Mouse (Mus musculus) adipose tissue, adult 10 weeks (tissue): ENCODE data around the gene B9d1. TPM values are rescaled to one million over a fixed set of nuclear protein-coding genes. Genes with fewer than 3 reads are reported as not detected.

Source experiments
- polyA plus RNA-seq: library from polyadenylated mRNA; stranded (reverse); fragments of 350-450 nt; fragmentation: Illumina TruSeq; extraction: RNeasy Lipid Tissue Mini Kit (QIAGEN cat#74804); gene quantifications from one replicate; pipeline ENCODE4 v1.2.3, GENCODE M21; 2014; ENCODE audit warnings: low read depth, low replicate concordance

The B9d1 gene
- polyA plus RNA-seq: 22.2 TPM

GRCm38 (mm10) chr11:61504713-61505257 is at the start of gene B9d1:
B9d1 (plus strand) TSS chr11:61505144.

GRCm38 (mm10) chr11:61484613-61485540 is 20.1 kb upstream of the B9d1 start, which contains the start of gene Mfap4:
Mfap4 (plus strand) TSS chr11:61485431.

GRCm38 (mm10) chr11:61494129-61494997 is 10.6 kb upstream of the B9d1 start, which contains the start of gene Mapk7:
Mapk7 (minus strand) TSS chr11:61494406.

Other genes starting within 250 kb of the B9d1 start
- gene Aldh3a2, start 237.7 kb upstream of the B9d1 start, polyA plus RNA-seq: 94.2 TPM
- gene Slc47a2, start 162.3 kb upstream of the B9d1 start, polyA plus RNA-seq: 3.8 TPM
- gene Slc47a1, start 126.8 kb upstream of the B9d1 start, polyA plus RNA-seq: 1.8 TPM
- gene Rnf112, start 51.0 kb upstream of the B9d1 start, polyA plus RNA-seq: 0.94 TPM
- gene Mfap4, start 19.7 kb upstream of the B9d1 start, polyA plus RNA-seq: 74.0 TPM
- gene Mapk7, start 10.7 kb upstream of the B9d1 start, polyA plus RNA-seq: 12.1 TPM
- gene Epn2, start 74.5 kb downstream of the B9d1 start, polyA plus RNA-seq: 35.0 TPM
- 11.8 TPM for gene Grap, start 148.1 kb downstream of the B9d1 start, polyA plus RNA-seq
- gene Fam83g, start 178.9 kb downstream of the B9d1 start, polyA plus RNA-seq: 2.2 TPM
- not detected for gene Slc5a10, start 215.7 kb downstream of the B9d1 start, polyA plus RNA-seq